Mouse (Mus musculus) embryonic facial prominence, embryonic 14.5 days (tissue): ENCODE measurements around the gene Dnajc6. TPM values are rescaled to one million over a fixed set of nuclear protein-coding genes. Genes with fewer than 3 reads are reported as not detected.

ENCODE experiments used
- ATAC-seq: fragments of 200-750 bp; cut with Nextera tagmentation; 2 replicates; pipeline ENCODE4 v1.8.0; 2017; ENCODE audit warnings: low read depth, moderate number of reproducible peaks, moderate TSS enrichment
- DNase-seq: peaks from one replicate; pipeline ENCODE4 v3.0.0-alpha.2; 2015; ENCODE audit warnings: low spot score
- H3K27ac ChIP-seq: fragments of 300-500 bp; sonication (generic); replicated peaks from 2 replicates; pipeline ENCODE4 v1.5.1; 2014; ENCODE audit warnings: low read depth, mild to moderate bottlenecking, low read length, moderate library complexity
- H3K27me3 ChIP-seq: fragments of 300-500 bp; sonication (generic); replicated peaks from 2 replicates; pipeline ENCODE4 v1.6.1; 2014; ENCODE audit warnings: low read length; ENCODE audit not compliant: control insufficient read depth, insufficient read depth
- H3K36me3 ChIP-seq: fragments of 300-500 bp; sonication (generic); 2 replicates; pipeline ENCODE4 v1.6.1; 2014; ENCODE audit warnings: low read length, mixed read lengths; ENCODE audit not compliant: control insufficient read depth, insufficient read depth
- H3K4me1 ChIP-seq: fragments of 300-500 bp; sonication (generic); 2 replicates; pipeline ENCODE4 v1.6.1; 2014; ENCODE audit warnings: antibody characterized with exemption, low read length; ENCODE audit not compliant: control insufficient read depth, insufficient read depth
- H3K4me2 ChIP-seq: fragments of 300-500 bp; sonication (generic); 2 replicates; pipeline ENCODE4 v1.6.1; 2014; ENCODE audit warnings: low read depth, mild to moderate bottlenecking, low read length, moderate library complexity, mixed read lengths
- H3K4me3 ChIP-seq: fragments of 300-500 bp; sonication (generic); 2 replicates; pipeline ENCODE4 v1.5.1; 2014; ENCODE audit warnings: low read depth, mild to moderate bottlenecking, low read length
- H3K9ac ChIP-seq: fragments of 300-500 bp; sonication (generic); 2 replicates; pipeline ENCODE4 v1.6.1; 2014; ENCODE audit warnings: low read depth, mild to moderate bottlenecking, low read length, moderate library complexity, mixed read lengths
- H3K9me3 ChIP-seq: fragments of 300-500 bp; sonication (generic); 2 replicates; pipeline ENCODE4 v1.6.1; 2016; ENCODE audit warnings: low read length; ENCODE audit not compliant: control insufficient read depth
- WGBS: fragments of 180-500 bp; shearing (Covaris S2); extraction: QIAGEN DNeasy Blood & Tissue Kit; methylation state at CpG from one replicate; pipeline ENCODE4 v1.1.7; 2014; 5-methylcytosine and 5-hydroxymethylcytosine counted together
- polyA plus RNA-seq: library from polyadenylated mRNA; unstranded; fragments of >200 nt; fragmentation: Nextera tagmentation; extraction: Ambion mirVana; gene quantifications from 2 replicates; pipeline ENCODE4 v1.2.1, GENCODE M21; 2014

Dnajc6 gene
- polyA plus RNA-seq, 1 experiment from 2014 or later: 4.4 TPM

GRCm38 (mm10) chr4:101616520-101616919 is 120.1 kb downstream of the Dnajc6 start:
- H3K36me3 ChIP-seq: no peaks in the 10 kb centered on the region
- ATAC-seq: no peak
- H3K9ac ChIP-seq: no peak overlapping the region
- no peak overlapping the region for H3K4me2 ChIP-seq
- H3K27ac ChIP-seq: no peak overlapping the region
- H3K4me3 ChIP-seq: no peak overlapping the region
- H3K27me3 ChIP-seq: no peaks in the 10 kb centered on the region
- H3K9me3 ChIP-seq: no peaks in the 10 kb centered on the region
- no peak for DNase-seq
- no peaks in the 10 kb centered on the region for H3K4me1 ChIP-seq
- 74% methylated on average over 5 of the region's 5 CpGs for WGBS

GRCm38 (mm10) chr4:101617742-101618141 is 121.3 kb downstream of the Dnajc6 start:
- H3K4me3 ChIP-seq: no peak overlapping the region
- no peak overlapping the region for H3K27ac ChIP-seq
- 65% methylated on average over 2 of the region's 2 CpGs for WGBS
- ATAC-seq (no peak), DNase-seq (no peak)
- no peaks in the 10 kb centered on the region for H3K4me1 ChIP-seq
- H3K27me3 ChIP-seq: no peaks in the 10 kb centered on the region
- no peak overlapping the region for H3K9ac ChIP-seq
- no peak overlapping the region for H3K4me2 ChIP-seq
- no peaks in the 10 kb centered on the region for H3K9me3 ChIP-seq
- no peaks in the 10 kb centered on the region for H3K36me3 ChIP-seq

- Histone ChIP-seq H3K27me3 (no peaks in the 10 kb centered on the region), H3K27ac (no peak overlapping the region), H3K4me1 (no peaks in the 10 kb centered on the region), H3K36me3 (no peaks in the 10 kb centered on the region), H3K9me3 (no peaks in the 10 kb centered on the region), H3K4me2 (no peak overlapping the region), H3K4me3 (no peak overlapping the region), H3K9ac (no peak overlapping the region)
- no peak for ATAC-seq
- no peak for DNase-seq
- WGBS: 71% methylated on average over 2 of the region's 2 CpGs
Observed at GRCm38 (mm10) chr4:101620206-101620605, 123.8 kb downstream of the Dnajc6 start.

DNA sequence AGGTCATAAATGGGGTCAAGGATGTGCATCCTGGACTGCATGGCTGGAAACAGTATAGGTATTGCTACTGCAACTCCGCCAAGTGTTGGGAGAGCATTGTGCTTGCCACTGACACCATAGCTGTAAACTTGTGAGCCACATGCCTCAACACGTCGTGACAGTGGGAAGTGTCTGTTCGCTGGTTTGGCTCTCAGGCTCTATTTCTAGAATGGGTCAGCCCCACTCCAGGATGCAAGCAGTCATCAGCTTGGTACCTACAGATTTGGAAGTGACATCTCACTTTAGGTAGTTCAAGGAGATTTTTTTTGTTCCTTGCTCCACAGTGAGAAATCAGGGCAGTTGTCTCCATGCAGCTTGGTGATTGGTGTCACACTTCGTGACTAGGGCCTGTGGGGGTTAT is 124.8 kb downstream of the Dnajc6 start:
- DNase-seq (no peak), ATAC-seq (no peak)
- H3K27me3 ChIP-seq: no peaks in the 10 kb centered on the region
- H3K4me1 ChIP-seq: no peaks in the 10 kb centered on the region
- no peak overlapping the region for H3K4me3 ChIP-seq
- no peak overlapping the region for H3K9ac ChIP-seq
- no peaks in the 10 kb centered on the region for H3K36me3 ChIP-seq
- H3K9me3 ChIP-seq: no peaks in the 10 kb centered on the region
- WGBS: 84% methylated on average over 5 of the region's 5 CpGs
- no peak overlapping the region for H3K4me2 ChIP-seq
- H3K27ac ChIP-seq: no peak overlapping the region

GRCm38 (mm10) chr4:101625278-101625677 is 128.8 kb downstream of the Dnajc6 start:
- H3K27me3 ChIP-seq: no peaks in the 10 kb centered on the region
- H3K4me3 ChIP-seq: no peak overlapping the region
- no peaks in the 10 kb centered on the region for H3K36me3 ChIP-seq
- no peak for DNase-seq
- no peak overlapping the region for H3K4me2 ChIP-seq
- no peaks in the 10 kb centered on the region for H3K4me1 ChIP-seq
- 89% methylated on average over 5 of the region's 5 CpGs for whole genome bisulfite sequencing
- no peak overlapping the region for H3K9ac ChIP-seq
- no peak overlapping the region for H3K27ac ChIP-seq
- no peaks in the 10 kb centered on the region for H3K9me3 ChIP-seq
- no peak for ATAC-seq

DNA sequence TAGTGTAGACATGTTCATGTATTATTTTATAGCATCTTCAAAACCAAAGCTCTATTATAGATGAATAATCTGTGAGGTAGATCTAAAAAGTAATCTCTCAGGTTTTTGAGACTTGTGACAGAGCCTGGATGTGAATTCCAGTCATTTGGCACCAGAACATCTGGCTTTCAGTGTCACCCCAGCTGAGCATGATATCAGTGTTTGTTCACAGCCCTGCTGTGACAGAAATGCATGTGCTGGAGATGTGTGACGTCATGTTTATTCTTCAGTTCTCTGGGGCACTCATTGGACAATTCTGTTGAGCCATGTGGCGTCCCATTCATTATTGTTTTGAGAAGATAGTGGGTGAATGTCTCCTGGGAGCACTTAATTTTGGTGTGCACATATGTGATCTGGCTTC is 139.1 kb downstream of the Dnajc6 start:
- DNase-seq (no peak), ATAC-seq (no peak)
- no peaks in the 10 kb centered on the region for H3K4me1 ChIP-seq
- no peaks in the 10 kb centered on the region for H3K27me3 ChIP-seq
- H3K27ac ChIP-seq: no peak overlapping the region
- no peak overlapping the region for H3K4me3 ChIP-seq
- H3K9me3 ChIP-seq: no peaks in the 10 kb centered on the region
- H3K9ac ChIP-seq: no peak overlapping the region
- 55% methylated on average over 2 of the region's 2 CpGs for WGBS
- no peak overlapping the region for H3K4me2 ChIP-seq
- no peaks in the 10 kb centered on the region for H3K36me3 ChIP-seq

DNA sequence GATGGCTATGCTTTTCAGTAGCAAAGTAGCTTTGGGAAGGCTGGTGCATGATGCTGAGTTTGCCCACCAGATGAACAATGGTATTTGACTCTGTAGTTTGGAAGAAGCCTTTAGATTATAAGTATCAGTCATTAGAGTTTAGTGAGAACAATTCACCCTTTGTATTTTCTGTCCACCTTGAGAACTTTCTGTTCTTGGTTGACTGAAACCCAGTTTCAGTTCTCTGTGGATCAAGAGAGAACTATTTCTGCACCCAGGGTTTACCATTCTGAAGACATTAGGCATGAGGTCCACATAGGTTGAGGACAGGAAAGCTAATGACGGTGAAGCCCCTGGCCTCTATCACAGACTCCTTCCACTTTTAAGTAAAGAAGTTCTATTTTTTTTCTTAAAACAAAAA is 141.0 kb downstream of the Dnajc6 start:
- Histone ChIP-seq H3K9me3 (no peaks in the 10 kb centered on the region), H3K36me3 (no peaks in the 10 kb centered on the region), H3K4me1 (no peaks in the 10 kb centered on the region), H3K27ac (no peak overlapping the region), H3K9ac (no peak overlapping the region), H3K27me3 (no peaks in the 10 kb centered on the region), H3K4me3 (no peak overlapping the region), H3K4me2 (no peak overlapping the region)
- DNase-seq (no peak), ATAC-seq (no peak)
- WGBS: 95% methylated on average over 1 of the region's 1 CpGs

- H3K4me1 ChIP-seq: no peaks in the 10 kb centered on the region
- ATAC-seq (no peak), DNase-seq (no peak)
- H3K9me3 ChIP-seq: no peaks in the 10 kb centered on the region
- no peaks in the 10 kb centered on the region for H3K27me3 ChIP-seq
- H3K27ac ChIP-seq: no peak overlapping the region
- H3K4me3 ChIP-seq: no peak overlapping the region
- 67% methylated on average over 5 of the region's 5 CpGs for WGBS
- no peak overlapping the region for H3K4me2 ChIP-seq
- H3K9ac ChIP-seq: no peak overlapping the region
- H3K36me3 ChIP-seq: no peaks in the 10 kb centered on the region
Observed at GRCm38 (mm10) chr4:101640631-101641030, 144.2 kb downstream of the Dnajc6 start.

DNA sequence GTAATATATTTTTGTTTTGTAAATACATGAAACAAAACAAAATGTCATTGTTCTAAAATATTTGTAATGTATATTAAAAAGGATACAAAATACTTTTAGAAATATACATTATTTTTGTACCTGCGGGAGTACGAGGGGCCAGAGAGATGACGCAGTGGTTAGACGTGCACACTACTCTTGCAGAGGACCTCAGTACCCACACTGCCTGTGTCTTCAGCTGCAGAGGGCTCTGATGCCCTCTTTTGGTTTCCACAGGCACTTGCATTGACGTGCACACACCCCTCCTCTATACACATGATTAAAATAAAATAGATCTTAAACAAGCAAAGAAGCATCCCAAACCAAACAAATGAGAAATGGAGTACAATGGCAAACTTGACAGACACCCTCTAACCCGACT is 146.3 kb downstream of the Dnajc6 start:
- no peaks in the 10 kb centered on the region for H3K36me3 ChIP-seq
- no peaks in the 10 kb centered on the region for H3K4me1 ChIP-seq
- no peak overlapping the region for H3K9ac ChIP-seq
- no peak overlapping the region for H3K27ac ChIP-seq
- no peak overlapping the region for H3K4me3 ChIP-seq
- DNase-seq: no peak
- 83% methylated on average over 6 of the region's 6 CpGs for WGBS
- no peak for ATAC-seq
- no peak overlapping the region for H3K4me2 ChIP-seq
- no peaks in the 10 kb centered on the region for H3K27me3 ChIP-seq
- no peaks in the 10 kb centered on the region for H3K9me3 ChIP-seq
